Mouse (Mus musculus) heart, adult 2 months (tissue): ENCODE results near the gene Kirrel3. TPM values are rescaled to one million over a fixed set of nuclear protein-coding genes. Genes with fewer than 3 reads are reported as not detected.

ENCODE experiments used
- DNase-seq, 2 experiments: peaks; one replicate each; pipeline ENCODE4 v3.0.0; 2021
- H3K27ac ChIP-seq: fragments of 200-600 bp; 2 replicates; pipeline ENCODE4 v1.8.1; 2022
- H3K27me3 ChIP-seq: fragments of 200-500 bp; 2 replicates; pipeline ENCODE4 v1.6.1; 2012; ENCODE audit warnings: mild to moderate bottlenecking, low read length, inconsistent platforms, mixed read lengths; ENCODE audit not compliant: control insufficient read depth, insufficient read depth
- H3K36me3 ChIP-seq: fragments of 200-500 bp; 2 replicates; pipeline ENCODE4 v1.6.1; 2012; ENCODE audit warnings: low read length, inconsistent platforms; ENCODE audit not compliant: control insufficient read depth, insufficient read depth
- H3K4me1 ChIP-seq: fragments of 200-500 bp; 2 replicates; pipeline ENCODE4 v1.6.1; 2011; ENCODE audit warnings: low read length; ENCODE audit not compliant: control insufficient read depth, insufficient read depth
- H3K4me3 ChIP-seq: fragments of 200-600 bp; 2 replicates; pipeline ENCODE4 v1.8.1; 2022
- H3K79me2 ChIP-seq: fragments of 200-500 bp; replicated peaks from 2 replicates; pipeline ENCODE4 v1.6.1; 2012; ENCODE audit warnings: mild to moderate bottlenecking, inconsistent platforms, low read length, moderate library complexity, mixed read lengths; ENCODE audit not compliant: control insufficient read depth, insufficient read depth
- H3K9ac ChIP-seq: fragments of 200-500 bp; 2 replicates; pipeline ENCODE4 v1.6.1; 2012; ENCODE audit warnings: low read depth, mild to moderate bottlenecking, control low read depth, inconsistent platforms, low read length, mixed read lengths
- CTCF ChIP-seq: fragments of 200-600 bp; IDR thresholded peaks from 2 replicates; pipeline ENCODE4 v1.8.1; 2022; ENCODE audit warnings: antibody characterized with exemption, mild to moderate bottlenecking, moderate library complexity
- EP300 ChIP-seq: fragments of 200-500 bp; IDR thresholded peaks from 2 replicates; pipeline ENCODE4 v1.6.1; 2011; ENCODE audit warnings: low read depth, low read length, control low read depth; ENCODE audit not compliant: insufficient read depth
- POLR2A ChIP-seq: fragments of 200-500 bp; IDR thresholded peaks from 2 replicates; pipeline ENCODE4 v1.6.1; 2011; ENCODE audit warnings: mild to moderate bottlenecking, low read depth, low read length, control low read depth; ENCODE audit not compliant: insufficient read depth
- WGBS: fragments of 180-500 bp; shearing (Covaris S2); methylation state at CpG from one replicate; pipeline ENCODE4 v1.1.7; 2018; 5-methylcytosine and 5-hydroxymethylcytosine counted together
- intact Hi-C: fragments of 180-260 bp; cut with DNase I; formaldehyde crosslinking; loops from one replicate; pipeline ENCODE4 v1.15.1; 2025
- polyA plus RNA-seq: library from polyadenylated mRNA; depleted of rRNA; stranded (reverse); fragments of >200 nt; gene quantifications from 2 replicates; pipeline ENCODE4 v1.2.3, GENCODE M21; 2012
- total RNA-seq, 2 experiments: library from RNA; stranded (reverse); gene quantifications; 2 replicates each; pipeline ENCODE4 v1.2.3; 2021

Gene Kirrel3
- total and polyA plus RNA-seq, 3 experiments = 0.18 to 0.59 (median 0.57) TPM

DNA sequence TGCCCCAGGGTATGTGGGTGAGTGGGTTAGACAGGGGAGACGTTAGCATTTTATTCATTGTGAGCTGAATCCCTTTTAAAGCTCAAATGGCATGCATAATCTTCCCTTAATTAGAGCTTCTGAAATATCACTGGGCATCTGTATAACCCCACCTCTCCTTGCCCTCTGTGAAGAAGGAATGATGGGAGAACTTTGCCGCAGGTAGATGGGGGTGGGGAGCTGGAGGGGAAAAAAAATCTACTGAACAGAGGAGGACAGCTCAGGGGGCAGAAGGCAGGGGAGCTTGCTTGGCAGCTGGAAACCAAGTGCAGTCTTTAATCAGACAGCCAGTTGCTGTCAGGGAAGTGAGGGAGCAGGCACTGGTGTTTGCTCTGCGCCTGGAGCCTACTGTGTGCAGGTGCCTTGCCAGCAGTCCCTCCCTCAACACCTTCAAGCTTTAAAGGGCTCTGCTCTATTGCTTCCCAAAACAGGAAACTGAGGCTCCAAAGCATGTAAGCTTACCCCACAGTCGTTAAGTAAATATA is 220.7 kb downstream of the Kirrel3 start:
- Histone ChIP-seq H3K36me3 (no peaks in the 10 kb centered on the region), H3K27me3 (no peaks in the 10 kb centered on the region), H3K4me1 (no peaks in the 10 kb centered on the region), H3K79me2 (no peaks in the 10 kb centered on the region), H3K27ac (no peak overlapping the region), H3K4me3 (no peak overlapping the region), H3K9ac (no peak overlapping the region)
- 42% methylated on average over 4 of the region's 4 CpGs for WGBS
- no peak for TF ChIP-seq EP300
- no peak for TF ChIP-seq POLR2A
- TF ChIP-seq CTCF = no peak
- DNase-seq = no peak
- intact Hi-C loops = no loop called here

DNA sequence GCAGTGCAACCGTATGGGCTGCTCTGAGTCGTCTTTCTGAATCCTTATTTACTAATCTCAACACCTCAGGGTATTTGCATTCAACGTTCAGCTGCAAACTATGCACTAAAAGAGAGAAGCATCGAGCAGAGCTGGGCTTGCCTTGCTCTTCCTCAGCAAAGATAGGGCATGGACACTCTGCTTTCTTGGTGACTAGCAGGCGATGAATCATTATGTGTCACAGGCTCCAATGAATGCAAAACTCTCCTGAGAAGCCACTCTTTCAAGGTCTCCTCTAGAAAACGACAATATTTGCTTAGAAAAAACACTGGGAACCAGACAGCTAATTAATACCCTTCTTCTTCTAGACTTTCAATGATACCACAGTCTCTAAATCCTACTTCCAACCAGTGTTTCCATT is 223.0 kb downstream of the Kirrel3 start:
- TF ChIP-seq POLR2A = no peak
- no peak for TF ChIP-seq EP300
- no peak for TF ChIP-seq CTCF
- Histone ChIP-seq H3K9ac (no peak overlapping the region), H3K36me3 (no peaks in the 10 kb centered on the region), H3K27me3 (no peaks in the 10 kb centered on the region), H3K27ac (no peak overlapping the region), H3K79me2 (no peaks in the 10 kb centered on the region), H3K4me3 (no peak overlapping the region), H3K4me1 (no peaks in the 10 kb centered on the region)
- WGBS = 78% methylated on average over 6 of the region's 6 CpGs
- intact Hi-C loops = no loop called here
- no peak for DNase-seq

DNA sequence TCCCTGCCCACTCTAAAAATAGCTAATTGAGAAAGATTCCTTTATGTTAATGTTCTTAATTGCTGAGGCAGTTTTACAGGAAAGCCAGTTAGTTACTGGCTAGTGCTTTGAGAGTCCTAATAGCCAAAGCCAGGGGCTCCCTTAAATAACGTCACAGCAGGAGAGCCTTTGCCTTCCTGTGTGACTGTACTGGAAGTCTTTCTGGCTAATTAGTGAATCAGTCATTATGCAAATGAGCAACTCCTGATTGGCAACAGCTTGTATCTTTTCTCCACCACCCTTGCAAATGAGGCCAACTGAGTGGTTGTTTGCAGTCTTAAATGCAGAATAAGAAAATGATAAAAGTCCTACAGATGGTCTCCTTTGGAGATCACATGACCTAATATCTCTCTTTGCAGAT is 226.3 kb downstream of the Kirrel3 start:
- Histone ChIP-seq H3K36me3 (no peaks in the 10 kb centered on the region), H3K9ac (no peak overlapping the region), H3K27ac (no peak overlapping the region), H3K27me3 (no peaks in the 10 kb centered on the region), H3K4me3 (no peak overlapping the region), H3K4me1 (no peaks in the 10 kb centered on the region), H3K79me2 (no peaks in the 10 kb centered on the region)
- TF ChIP-seq CTCF (no peak), POLR2A (no peak), EP300 (no peak)
- intact Hi-C loops = no loop called here
- 26% methylated on average over 1 of the region's 1 CpGs for WGBS
- no peak for DNase-seq

DNA sequence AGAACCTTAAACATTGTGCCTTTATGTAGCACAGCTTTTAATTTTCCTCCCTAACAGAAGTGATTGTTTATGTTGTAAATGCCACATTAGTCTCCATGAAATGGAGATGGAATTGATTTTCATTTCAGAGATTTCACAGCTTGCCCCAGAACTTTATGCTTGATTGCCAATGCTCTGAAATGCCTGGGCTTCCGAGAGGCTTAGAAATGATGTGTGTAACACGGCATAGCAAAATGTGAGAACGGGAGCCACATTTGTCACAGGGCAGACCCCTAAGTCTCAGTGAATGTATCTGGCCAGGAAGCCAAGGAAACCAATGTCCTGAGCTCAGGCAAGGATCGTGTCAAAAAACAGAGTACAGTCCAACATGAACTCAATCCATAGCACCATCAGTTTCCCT is 227.3 kb downstream of the Kirrel3 start:
- TF ChIP-seq POLR2A = no peak
- TF ChIP-seq CTCF = no peak
- no peak for TF ChIP-seq EP300

DNA sequence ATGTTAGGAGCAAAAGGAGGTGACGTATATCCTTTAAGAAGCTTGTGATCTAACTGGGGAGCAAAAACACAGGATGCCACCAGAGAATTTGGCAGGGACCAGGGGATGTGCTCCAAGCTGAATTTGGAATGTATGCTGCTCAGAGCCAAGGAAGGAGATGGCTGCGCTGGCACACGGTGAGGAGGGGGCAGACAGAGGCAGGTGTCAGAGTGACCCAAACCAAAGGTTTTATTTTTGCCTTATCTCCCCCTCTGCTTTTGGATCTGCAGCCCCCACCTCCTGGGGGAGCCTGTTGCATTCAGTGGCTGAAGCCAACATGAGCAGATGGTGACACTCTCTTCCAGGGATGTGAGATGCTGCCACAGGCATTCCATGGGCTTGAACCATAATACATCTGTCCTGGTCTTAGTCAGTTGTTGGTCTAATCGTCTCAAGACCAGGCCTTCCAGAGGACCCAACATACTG is 227.8 kb downstream of the Kirrel3 start:
- intact Hi-C loops = no loop called here
- H3K4me1 ChIP-seq = no peaks in the 10 kb centered on the region
- no peak overlapping the region for H3K27ac ChIP-seq
- no peaks in the 10 kb centered on the region for H3K36me3 ChIP-seq
- H3K27me3 ChIP-seq = no peaks in the 10 kb centered on the region
- no peak for DNase-seq
- no peak overlapping the region for H3K4me3 ChIP-seq
- no peak overlapping the region for H3K9ac ChIP-seq
- no peak for TF ChIP-seq EP300
- TF ChIP-seq CTCF = no peak
- TF ChIP-seq POLR2A = no peak
- whole genome bisulfite sequencing = 74% methylated on average over 4 of the region's 4 CpGs
- no peaks in the 10 kb centered on the region for H3K79me2 ChIP-seq

More for the DNA sequence above, 227.3 kb downstream of the Kirrel3 start:
- Histone ChIP-seq H3K9ac (no peak overlapping the region), H3K4me1 (no peaks in the 10 kb centered on the region), H3K27me3 (no peaks in the 10 kb centered on the region), H3K4me3 (no peak overlapping the region), H3K27ac (no peak overlapping the region), H3K79me2 (no peaks in the 10 kb centered on the region), H3K36me3 (no peaks in the 10 kb centered on the region)
- DNase-seq = no peak
- WGBS = 72% methylated on average over 4 of the region's 4 CpGs
- intact Hi-C loops = no loop called here

DNA sequence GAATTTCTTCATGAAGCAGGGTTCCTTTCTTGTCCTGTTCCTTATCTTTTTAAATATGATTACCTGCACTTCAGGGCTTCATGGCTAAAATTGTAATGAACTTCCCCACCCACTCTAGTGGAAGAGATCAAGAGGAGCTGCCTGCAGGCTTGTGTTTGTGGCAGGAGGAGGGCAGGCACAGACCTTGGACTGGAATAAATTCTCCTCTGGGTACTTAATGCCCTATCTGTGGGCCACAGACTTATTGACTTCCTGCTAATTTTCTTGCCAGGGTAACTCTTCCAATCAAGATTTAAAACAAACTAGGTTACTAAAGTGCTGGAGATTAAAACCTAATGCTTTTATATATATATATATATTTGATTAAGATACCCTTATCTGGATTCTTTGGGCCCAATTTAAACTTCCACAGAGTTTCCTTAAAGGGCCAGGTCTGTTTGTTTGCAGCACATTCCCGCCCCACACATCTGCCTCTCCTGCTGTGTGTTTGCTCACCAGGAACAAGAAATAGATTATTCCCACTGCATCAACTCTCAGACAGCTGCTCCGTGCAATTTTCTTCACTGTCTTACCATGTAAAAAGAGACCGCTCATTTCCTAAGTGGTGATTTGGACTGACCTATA is 229.4 kb downstream of the Kirrel3 start:
- no peaks in the 10 kb centered on the region for H3K36me3 ChIP-seq

More for the DNA sequence above, 229.4 kb downstream of the Kirrel3 start:
- TF ChIP-seq CTCF (no peak), EP300 (no peak), POLR2A (no peak)
- no peak overlapping the region for H3K27ac ChIP-seq
- H3K4me3 ChIP-seq = no peak overlapping the region
- no peak overlapping the region for H3K9ac ChIP-seq
- no peaks in the 10 kb centered on the region for H3K4me1 ChIP-seq
- H3K79me2 ChIP-seq = no peaks in the 10 kb centered on the region
- no peaks in the 10 kb centered on the region for H3K27me3 ChIP-seq
- no peak for DNase-seq
- intact Hi-C loops = no loop called here
- WGBS = 60% methylated on average over 3 of the region's 3 CpGs
